In the genomic region with DNA sequence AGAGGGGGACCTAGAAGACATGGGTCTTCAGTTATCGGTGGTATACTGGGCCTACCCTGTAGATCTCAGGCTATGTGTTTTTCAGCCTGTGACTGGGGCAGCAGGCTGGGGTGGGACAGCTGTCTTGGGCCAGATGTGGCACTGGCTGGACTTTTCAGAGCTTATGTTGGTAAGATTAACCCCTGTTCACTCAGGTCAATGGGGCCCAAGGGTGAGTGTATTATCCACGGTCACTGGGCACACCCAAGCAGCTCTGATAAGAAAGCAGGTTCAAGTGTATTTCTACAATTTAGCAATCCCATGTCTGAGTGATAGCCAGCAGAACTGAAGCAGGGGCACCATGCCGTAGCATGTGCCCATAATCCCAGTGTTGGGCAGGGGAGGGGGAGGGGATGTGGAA, we compare ENCODE assay signal across 41 mouse cellular contexts. TPM values are rescaled to one million over a fixed set of nuclear protein-coding genes. Genes with fewer than 3 reads are reported as not detected.
"Had no signal": no experiment of that assay in that cellular context is flagged by ENCODE, and none has a peak within 500 bp of the region (broad histone marks: within the 10 kb centered on the region; RNA-seq: fewer than 3 reads in every experiment).

No protein-coding gene starts in this region.

- H3K36me3 ChIP-seq: heart, embryonic 10.5 days; heart, embryonic 12.5 days; hindbrain, embryonic 10.5 days; hindbrain, embryonic 12.5 days; kidney, embryonic 15.5 days; limb, embryonic 13.5 days; limb, embryonic 15.5 days; liver, embryonic 13.5 days had no signal

- H3K9me3 ChIP-seq: heart, embryonic 10.5 days; heart, embryonic 12.5 days; hindbrain, embryonic 10.5 days; hindbrain, embryonic 12.5 days; kidney, embryonic 15.5 days; limb, embryonic 13.5 days; limb, embryonic 15.5 days; liver, embryonic 13.5 days had no signal

- ATAC-seq: hindbrain, embryonic 16.5 days; inflammation-experienced regulatory T-cells, adult 6 months had no signal

- H3K9ac ChIP-seq: heart, embryonic 12.5 days; hindbrain, embryonic 12.5 days; hindbrain, embryonic 14.5 days; kidney, embryonic 15.5 days; limb, embryonic 13.5 days; limb, embryonic 15.5 days; liver, embryonic 13.5 days had no signal

- DNase-seq: gastrocnemius, adult 2 months; gastrocnemius, postnatal 10 days; gastrocnemius, postnatal 25 days; heart, adult 18-20 months; heart, postnatal 10 days; heart, postnatal 4 days; kidney, adult 11 months; kidney, adult 2 months; kidney, adult 9 months; kidney, postnatal 14 days; kidney, postnatal 36 days; layer of hippocampus, adult 9-11 months; layer of hippocampus, postnatal 36 days; left cerebral cortex, postnatal 4 days; liver, embryonic 13.5 days had no signal

- H3K4me2 ChIP-seq: heart, embryonic 12.5 days; hindbrain, embryonic 12.5 days; hindbrain, embryonic 14.5 days; kidney, embryonic 15.5 days; limb, embryonic 13.5 days; limb, embryonic 15.5 days; liver, embryonic 13.5 days had no signal

- H3K4me1 ChIP-seq: heart, embryonic 12.5 days; hindbrain, embryonic 12.5 days had no signal

- H3K4me3 ChIP-seq: gastrocnemius, adult 2 months; heart, embryonic 10.5 days; heart, embryonic 12.5 days; hindbrain, embryonic 10.5 days; hindbrain, embryonic 12.5 days; kidney, embryonic 15.5 days; limb, embryonic 13.5 days; limb, embryonic 15.5 days; liver, embryonic 13.5 days had no signal

- H3K27ac ChIP-seq: gastrocnemius, adult 2 months; heart, embryonic 10.5 days; hindbrain, embryonic 10.5 days; hindbrain, embryonic 12.5 days; hindbrain, embryonic 14.5 days; kidney, embryonic 15.5 days; kidney, postnatal 0 days; limb, embryonic 13.5 days; limb, embryonic 15.5 days; liver, embryonic 13.5 days had no signal

RNA-seq across cellular contexts. Expression of a gene that starts 0.7 kb away (rescaled TPM):
- total RNA-seq: gastrocnemius, adult 2 months; gastrocnemius, postnatal 10 days; gastrocnemius, postnatal 25 days; gastrocnemius, postnatal 4 days; granulocyte monocyte progenitor cell, adult 5-6 weeks; heart, adult 18-20 months; heart, adult 8-10 months; heart, postnatal 10 days; heart, postnatal 25 days; heart, postnatal 4 days; layer of hippocampus, adult 18-20 months; layer of hippocampus, postnatal 36 days; left cerebral cortex, postnatal 10 days; left cerebral cortex, postnatal 25 days; left cerebral cortex, postnatal 4 days; liver, adult 2 months had no signal
- polyA plus RNA-seq: frontal cortex, adult 2 months; heart, embryonic 10.5 days; heart, embryonic 12.5 days; heart, embryonic 14.5 days; hindbrain, embryonic 10.5 days; hindbrain, embryonic 12.5 days; hindbrain, embryonic 14.5 days; hindbrain, embryonic 16.5 days; inflammation-experienced regulatory T-cells, adult 6 months; kidney, adult 2 months; kidney, embryonic 15.5 days; kidney, postnatal 0 days; limb, embryonic 11.5 days; limb, embryonic 15.5 days; liver, embryonic 13.5 days had no signal

RNA-seq across cellular contexts. Expression of a gene that starts 12.4 kb away (rescaled TPM):
- total RNA-seq: gastrocnemius, adult 2 months; gastrocnemius, postnatal 10 days; gastrocnemius, postnatal 25 days; gastrocnemius, postnatal 4 days; granulocyte monocyte progenitor cell, adult 5-6 weeks; heart, adult 18-20 months; heart, adult 8-10 months; heart, postnatal 10 days; heart, postnatal 25 days; heart, postnatal 4 days; layer of hippocampus, adult 18-20 months; layer of hippocampus, adult 8-10 months; layer of hippocampus, postnatal 36 days; left cerebral cortex, adult 18-20 months; left cerebral cortex, adult 8-10 months; left cerebral cortex, postnatal 10 days; left cerebral cortex, postnatal 25 days; left cerebral cortex, postnatal 4 days; liver, adult 2 months had no signal
- polyA plus RNA-seq: frontal cortex, adult 2 months; heart, embryonic 10.5 days; heart, embryonic 12.5 days; heart, embryonic 14.5 days; heart, embryonic 16.5 days; hindbrain, embryonic 10.5 days; hindbrain, embryonic 12.5 days; hindbrain, embryonic 14.5 days; hindbrain, embryonic 16.5 days; inflammation-experienced regulatory T-cells, adult 6 months; kidney, adult 2 months; kidney, embryonic 15.5 days; kidney, postnatal 0 days; limb, embryonic 11.5 days; limb, embryonic 13.5 days; limb, embryonic 15.5 days; liver, adult 2 months; liver, embryonic 13.5 days had no signal

RNA-seq across cellular contexts. Expression of a gene that starts 22.7 kb away (rescaled TPM):
- total RNA-seq: gastrocnemius, adult 2 months; gastrocnemius, postnatal 10 days; gastrocnemius, postnatal 25 days; gastrocnemius, postnatal 4 days; granulocyte monocyte progenitor cell, adult 5-6 weeks; heart, adult 18-20 months; heart, adult 8-10 months; heart, postnatal 10 days; heart, postnatal 25 days; heart, postnatal 4 days; layer of hippocampus, adult 18-20 months; layer of hippocampus, adult 8-10 months; layer of hippocampus, postnatal 36 days; left cerebral cortex, adult 18-20 months; left cerebral cortex, adult 8-10 months; left cerebral cortex, postnatal 10 days; left cerebral cortex, postnatal 25 days; left cerebral cortex, postnatal 4 days; liver, adult 2 months had no signal
- polyA plus RNA-seq: frontal cortex, adult 2 months; heart, embryonic 10.5 days; heart, embryonic 12.5 days; heart, embryonic 14.5 days; heart, embryonic 16.5 days; hindbrain, embryonic 10.5 days; hindbrain, embryonic 12.5 days; hindbrain, embryonic 14.5 days; inflammation-experienced regulatory T-cells, adult 6 months; kidney, adult 2 months; kidney, embryonic 15.5 days; kidney, postnatal 0 days; limb, embryonic 11.5 days; limb, embryonic 13.5 days; limb, embryonic 15.5 days; liver, adult 2 months; liver, embryonic 13.5 days had no signal

RNA-seq across cellular contexts. Expression of a gene that starts 54.2 kb away (rescaled TPM):
- total RNA-seq: gastrocnemius, adult 2 months; gastrocnemius, postnatal 25 days; granulocyte monocyte progenitor cell, adult 5-6 weeks; heart, adult 18-20 months; heart, adult 8-10 months; heart, postnatal 10 days; heart, postnatal 25 days; liver, adult 2 months had no signal
- polyA plus RNA-seq: liver, adult 2 months; liver, embryonic 13.5 days had no signal
